Mouse (Mus musculus) G1E (cell line): Measurements from ENCODE around the gene Mfrp. TPM values are rescaled to one million over a fixed set of nuclear protein-coding genes. Genes with fewer than 3 reads are reported as not detected.

Experiments
- ATAC-seq: 2 replicates; pipeline ENCODE4 v1.8.0; 2016; ENCODE audit warnings: mild to moderate bottlenecking; ENCODE audit not compliant: insufficient number of reproducible peaks, poor library complexity, low FRiP score, severe bottlenecking; ENCODE audit errors: extremely low read depth
- DNase-seq: peaks from one replicate; pipeline ENCODE4 v3.0.0; 2012; ENCODE audit warnings: low spot score
- H3K27me3 ChIP-seq: 2 replicates; pipeline ENCODE4 v1.6.1; 2012; ENCODE audit warnings: mild to moderate bottlenecking, low read length, inconsistent platforms; ENCODE audit not compliant: insufficient read depth
- H3K36me3 ChIP-seq: replicated peaks from 2 replicates; pipeline ENCODE3; 2012; ENCODE audit warnings: mild to moderate bottlenecking, inconsistent platforms
- H3K4me1 ChIP-seq: 2 replicates; pipeline ENCODE4 v1.6.1; 2012; ENCODE audit warnings: low read depth, low read length, inconsistent platforms, mixed read lengths; ENCODE audit not compliant: insufficient read depth
- H3K4me3 ChIP-seq: 2 replicates; pipeline ENCODE4 v1.5.1; 2012; ENCODE audit warnings: low read depth, mild to moderate bottlenecking, inconsistent platforms, low read length, moderate library complexity, mixed read lengths
- H3K9me3 ChIP-seq: replicated peaks from 2 replicates; pipeline ENCODE4 v1.6.1; 2012; ENCODE audit warnings: inconsistent platforms
- CTCF ChIP-seq: IDR thresholded peaks from 2 replicates; pipeline ENCODE4 v1.5.1; 2012; ENCODE audit warnings: low read depth, low read length, inconsistent platforms, mixed read lengths
- GATA1 ChIP-seq: IDR thresholded peaks from 2 replicates; pipeline ENCODE4 v1.6.1; 2012; ENCODE audit warnings: borderline replicate concordance, low read length, inconsistent platforms, mixed read lengths
- GATA2 ChIP-seq: IDR thresholded peaks from 2 replicates; pipeline ENCODE4 v1.6.1; 2012; ENCODE audit warnings: low read depth, low read length, inconsistent platforms, borderline replicate concordance
- POLR2AphosphoS5 ChIP-seq: IDR thresholded peaks from 2 replicates; pipeline ENCODE4 v1.6.1; 2012; ENCODE audit warnings: low read depth, low read length, inconsistent platforms; ENCODE audit not compliant: insufficient replicate concordance
- TAL1 ChIP-seq: conservative IDR thresholded peaks from 2 replicates; pipeline ENCODE4 v1.6.1; 2012; ENCODE audit warnings: low read depth, low read length, inconsistent platforms, mixed read lengths
- polyA plus RNA-seq: library from polyadenylated mRNA; stranded (reverse); fragments of >175 nt; gene quantifications from 2 replicates; pipeline ENCODE4 v1.2.3, GENCODE M21; 2012
- total RNA-seq, 2 experiments: library from RNA; stranded (forward) in 1 of 2; stranded (reverse) in 1 of 2; fragments of 200-1000 nt in 1 of 2; fragments of >200 nt in 1 of 2; fragmentation: Nextera tagmentation in 1 of 2; gene quantifications; 2 replicates each; pipeline ENCODE4 v1.2.3; 2014 to 2017

Mfrp gene
- total and polyA plus RNA-seq, 3 experiments = not detected

- H3K4me3 ChIP-seq = no peak overlapping the region
- ATAC-seq = no peak
Observed at GRCm38 (mm10) chr9:44131276-44131590, 29.7 kb downstream of the Mfrp start.

DNA sequence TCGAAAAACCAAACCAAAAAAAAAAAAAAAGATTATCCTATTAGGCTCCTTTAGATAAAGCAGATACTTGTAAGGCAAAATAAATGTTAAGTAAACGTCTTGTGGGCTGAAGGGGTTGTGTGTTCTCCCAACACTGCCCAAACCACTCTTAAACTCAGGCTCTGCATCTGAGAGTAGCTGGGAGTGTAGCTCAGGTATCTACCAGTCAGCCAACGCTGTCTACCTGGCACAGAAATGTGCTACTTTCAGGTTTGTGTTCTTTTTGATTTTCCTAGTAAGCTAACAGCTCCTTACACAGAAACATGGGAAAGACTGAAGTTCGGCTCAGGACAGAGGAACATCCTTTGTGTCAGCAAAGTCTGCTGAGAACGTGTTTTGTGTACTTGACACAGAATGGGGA, 30.7 kb downstream of the Mfrp start:
- H3K36me3 ChIP-seq = no peaks in the 10 kb centered on the region

More at GRCm38 (mm10) chr9:44131276-44131590, 29.7 kb downstream of the Mfrp start:
- H3K27me3 ChIP-seq = peaks cover 75% of the 10 kb centered on the region
- no peaks in the 10 kb centered on the region for H3K9me3 ChIP-seq
- H3K36me3 ChIP-seq = no peaks in the 10 kb centered on the region
- DNase-seq = no peak
- no peak for TF ChIP-seq GATA2
- H3K4me1 ChIP-seq = peaks cover 34% of the 10 kb centered on the region

GRCm38 (mm10) chr9:44133287-44133686, 31.8 kb downstream of the Mfrp start:
- ATAC-seq (no peak), DNase-seq (no peak)
- TF ChIP-seq GATA1 (no peak), TAL1 (no peak), CTCF (no peak), GATA2 (no peak), POLR2AphosphoS5 (no peak)
- Histone ChIP-seq H3K4me1 (peaks cover 42% of the 10 kb centered on the region), H3K9me3 (no peaks in the 10 kb centered on the region), H3K4me3 (no peak overlapping the region), H3K36me3 (no peaks in the 10 kb centered on the region), H3K27me3 (peaks cover 90% of the 10 kb centered on the region)

More for the DNA sequence above, 30.7 kb downstream of the Mfrp start:
- peaks cover 85% of the 10 kb centered on the region for H3K27me3 ChIP-seq
- TF ChIP-seq TAL1 (no peak), GATA2 (no peak), GATA1 (no peak), CTCF (no peak), POLR2AphosphoS5 (no peak)
- DNase-seq (no peak), ATAC-seq (no peak)
- H3K4me3 ChIP-seq = no peak overlapping the region
- H3K4me1 ChIP-seq = peaks cover 40% of the 10 kb centered on the region
- no peaks in the 10 kb centered on the region for H3K9me3 ChIP-seq

DNA sequence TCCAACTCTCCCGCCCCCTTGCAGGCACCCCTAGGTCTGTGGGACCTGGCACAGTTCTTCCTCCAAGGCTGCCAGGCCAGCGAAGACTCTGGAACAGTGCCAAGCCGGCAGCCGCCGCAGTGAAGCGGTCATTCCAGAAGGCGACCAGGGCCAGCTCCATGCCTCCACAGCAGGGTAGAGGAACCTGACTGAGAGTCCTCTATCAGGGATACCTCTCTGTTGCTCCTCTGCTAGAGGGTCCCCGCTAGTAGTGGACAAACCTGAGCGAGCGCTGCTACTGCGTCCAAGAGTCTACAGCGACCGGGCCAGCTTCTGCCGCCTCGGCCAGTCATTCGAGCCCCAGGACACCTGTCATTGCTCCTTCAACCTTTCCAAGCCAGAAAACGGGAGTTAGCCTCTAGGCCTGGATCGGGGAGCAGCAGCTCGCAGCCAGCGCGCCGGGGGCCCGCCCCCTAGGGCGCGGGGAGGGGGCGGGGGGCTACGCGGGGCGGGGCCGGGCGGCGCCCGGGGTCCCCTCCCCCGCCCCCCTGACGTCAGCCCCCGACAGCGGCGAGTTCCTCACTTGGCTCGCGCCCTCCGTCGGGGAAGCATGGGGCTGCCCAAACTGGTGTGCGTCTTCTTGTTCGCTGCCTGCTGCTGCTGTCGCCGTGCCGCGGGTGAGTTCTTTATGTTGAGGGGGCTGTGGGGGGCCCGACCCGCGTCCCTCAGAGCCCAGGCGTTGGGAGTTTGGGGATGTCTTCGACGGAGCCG, 32.7 kb downstream of the Mfrp start, which contains the start of gene Mcam:
Gene Mcam, plus strand, starts transcription at position 369 of the 750 bp plus-strand sequence.
- H3K27me3 ChIP-seq = peaks cover 82% of the 10 kb centered on the region
- TF ChIP-seq CTCF = no peak
- no peak for TF ChIP-seq TAL1
- TF ChIP-seq POLR2AphosphoS5 = no peak
- no peak for ATAC-seq
- H3K4me1 ChIP-seq = peaks cover 46% of the 10 kb centered on the region
- no peaks in the 10 kb centered on the region for H3K9me3 ChIP-seq
- no peaks in the 10 kb centered on the region for H3K36me3 ChIP-seq
- DNase-seq = no peak
- peak within 1 kb of the TSS; percentile 64; the same call in 1 of the 2 replicates for H3K4me3 ChIP-seq

- TF ChIP-seq GATA2 = no peak
- no peak for TF ChIP-seq CTCF
- no peak for TF ChIP-seq GATA1
- no peak for TF ChIP-seq POLR2AphosphoS5
- no peak for TF ChIP-seq TAL1
- Histone ChIP-seq H3K4me1 (peaks cover 44% of the 10 kb centered on the region), H3K36me3 (peaks cover 8% of the 10 kb centered on the region), H3K4me3 (peak overlapping the region; percentile 64; the same call in 1 of the 2 replicates), H3K27me3 (peaks cover 74% of the 10 kb centered on the region), H3K9me3 (no peaks in the 10 kb centered on the region)
- DNase-seq (no peak), ATAC-seq (no peak)
Observed at GRCm38 (mm10) chr9:44134851-44135730, 33.6 kb downstream of the Mfrp start.

DNA sequence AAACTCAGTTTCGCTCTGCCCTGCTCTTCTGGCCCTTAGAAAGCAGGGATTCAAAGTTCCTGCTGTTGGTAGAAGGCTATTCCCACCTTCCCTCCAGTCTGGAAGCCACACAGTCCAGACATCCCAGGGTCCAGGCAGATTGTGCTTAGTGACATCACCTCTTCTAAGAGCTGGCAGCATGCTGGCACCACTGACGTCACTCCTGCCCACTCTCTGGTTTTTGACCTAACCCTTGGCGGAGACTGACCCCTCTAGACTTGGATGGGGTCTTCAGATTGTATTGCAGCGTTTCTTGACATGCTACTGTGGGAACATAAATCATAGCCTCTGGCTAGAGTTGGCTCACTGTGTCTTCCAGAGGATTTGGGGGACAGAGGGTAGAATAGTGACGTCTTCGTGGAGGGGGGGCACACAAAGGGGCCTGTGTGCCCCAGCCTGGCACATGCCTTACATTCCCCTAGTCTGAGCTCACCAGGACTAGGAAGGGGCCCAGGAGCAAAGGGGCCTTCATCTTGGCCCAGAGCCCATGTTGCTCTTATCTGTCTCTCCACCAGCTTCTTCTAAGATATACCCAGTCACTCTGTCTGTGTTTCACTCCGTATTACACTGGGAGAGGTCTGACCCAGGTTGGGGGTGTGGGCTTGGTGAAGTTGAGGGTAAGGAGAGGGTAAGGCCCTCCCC, 34.3 kb downstream of the Mfrp start:
- DNase-seq (peak; percentile 55), ATAC-seq (no peak)
- H3K4me1 ChIP-seq = peaks cover 44% of the 10 kb centered on the region
- peak overlapping the region; percentile 64; the same call in 1 of the 2 replicates for H3K4me3 ChIP-seq
- no peaks in the 10 kb centered on the region for H3K9me3 ChIP-seq
- peaks cover 16% of the 10 kb centered on the region for H3K36me3 ChIP-seq
- H3K27me3 ChIP-seq = peaks cover 66% of the 10 kb centered on the region
- TF ChIP-seq CTCF = no peak
- TF ChIP-seq GATA2 = no peak
- TF ChIP-seq POLR2AphosphoS5 = no peak
- no peak for TF ChIP-seq TAL1
- TF ChIP-seq GATA1 = no peak
